In the genomic region with DNA sequence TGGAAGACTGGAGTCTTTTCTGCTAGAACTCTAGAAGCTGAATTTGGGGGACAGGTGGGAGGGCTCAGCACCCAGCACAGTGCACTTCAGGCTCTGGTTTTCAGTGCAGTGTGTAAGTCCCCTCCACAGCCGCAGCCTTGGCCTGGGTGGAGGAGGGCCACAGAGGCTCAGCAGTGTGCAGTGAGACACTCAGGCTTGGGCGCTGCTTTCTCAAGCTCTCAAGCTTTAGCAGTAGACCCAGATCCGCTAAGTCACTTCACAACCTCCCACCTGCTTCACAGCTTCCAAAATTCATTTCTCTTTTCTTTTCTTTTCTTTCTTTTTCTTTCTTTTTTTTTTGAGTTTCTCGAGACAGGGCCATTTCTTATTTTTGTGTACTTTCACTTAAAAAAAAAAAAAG, we compare ENCODE assay signal across 24 mouse cellular contexts. TPM values are rescaled to one million over a fixed set of nuclear protein-coding genes. Genes with fewer than 3 reads are reported as not detected.
DNase-seq lines count a peak whose midpoint lies in the region; ATAC-seq lines count a peak whose summit lies in the region.
"Had no signal": no experiment of that assay in that cellular context is flagged by ENCODE, and none has a peak within 500 bp of the region (broad histone marks: within the 10 kb centered on the region; RNA-seq: fewer than 3 reads in every experiment).

No protein-coding gene starts in this region.

- peaks cover 73% of the 10 kb centered on the region for H3K36me3 ChIP-seq in heart, embryonic 12.5 days
- peaks cover 48% of the 10 kb centered on the region for H3K36me3 ChIP-seq in heart, embryonic 16.5 days (ENCODE audit: control insufficient read depth, insufficient read depth)

- no peak for ATAC-seq in heart, embryonic 12.5 days (ENCODE audit: insufficient number of reproducible peaks, low FRiP score)
- ATAC-seq in heart, embryonic 16.5 days (replicated peaks; ENCODE audit: extremely low read depth, insufficient read depth, low FRiP score) = no peak
- ATAC-seq: forebrain, embryonic 15.5 days; hindbrain, postnatal 0 days had no signal

- DNase-seq in heart, postnatal 4 days = no peak
- no peak for DNase-seq in heart, adult 9 months (ENCODE audit: low spot score in 2 of 2)
- DNase-seq in right cerebral cortex, adult 18-20 months = peak; percentile 34
- no peak for DNase-seq in right cerebral cortex, postnatal 14 days
- DNase-seq in adrenal gland, postnatal 36 days = no peak
- DNase-seq: adrenal gland, adult 8-10 months; cerebellum, adult 11-12 months; cerebellum, adult 9-10 months; gastrocnemius, postnatal 14 days; kidney, adult 11 months had no signal

- H3K9ac ChIP-seq in heart, embryonic 12.5 days = peak overlapping the region; percentile 46
- 0 out of 2 replicates have a peak overlapping the region, but pooled peaks have one; percentile 3 for H3K9ac ChIP-seq in heart, embryonic 16.5 days (ENCODE audit: low read length)
- H3K9ac ChIP-seq: embryonic facial prominence, embryonic 12.5 days; forebrain, embryonic 15.5 days; hindbrain, embryonic 13.5 days had no signal

- no peak overlapping the region for H3K4me3 ChIP-seq in heart, embryonic 12.5 days
- H3K4me3 ChIP-seq in heart, embryonic 16.5 days (ENCODE audit: low read length) = no peak overlapping the region
- H3K4me3 ChIP-seq: embryonic facial prominence, embryonic 12.5 days; forebrain, embryonic 15.5 days; hindbrain, embryonic 13.5 days had no signal

- H3K9me3 ChIP-seq in heart, embryonic 12.5 days (replicated peaks) = no peaks in the 10 kb centered on the region
- no peaks in the 10 kb centered on the region for H3K9me3 ChIP-seq in heart, embryonic 16.5 days (replicated peaks; ENCODE audit: control insufficient read depth, low read length)
- H3K9me3 ChIP-seq: embryonic facial prominence, embryonic 12.5 days; forebrain, embryonic 15.5 days; G1E; hindbrain, embryonic 13.5 days had no signal

- H3K27me3 ChIP-seq in heart, embryonic 12.5 days (replicated peaks) = no peaks in the 10 kb centered on the region
- no peaks in the 10 kb centered on the region for H3K27me3 ChIP-seq in heart, embryonic 16.5 days (ENCODE audit: control insufficient read depth, insufficient read depth, low read length)
- H3K27me3 ChIP-seq: embryonic facial prominence, embryonic 12.5 days; forebrain, embryonic 15.5 days; hindbrain, embryonic 13.5 days had no signal

- 75% methylated on average over 4 of the region's 4 CpGs for WGBS in heart, embryonic 12.5 days
- WGBS in heart, embryonic 16.5 days = 69% methylated on average over 4 of the region's 4 CpGs

- H3K4me1 ChIP-seq in heart, embryonic 12.5 days (replicated peaks) = peaks cover 9% of the 10 kb centered on the region
- H3K4me1 ChIP-seq in heart, embryonic 16.5 days (ENCODE audit: control insufficient read depth, insufficient read depth, low read length) = peaks cover 10% of the 10 kb centered on the region; the same call in 1 of the 2 replicates
- H3K4me1 ChIP-seq: embryonic facial prominence, embryonic 12.5 days; forebrain, embryonic 15.5 days; hindbrain, embryonic 13.5 days had no signal

- H3K4me2 ChIP-seq in heart, embryonic 12.5 days = no peak overlapping the region
- peak overlapping the region; percentile 35; the same call in 1 of the 2 replicates for H3K4me2 ChIP-seq in heart, embryonic 16.5 days (ENCODE audit: low read depth, low read length)
- H3K4me2 ChIP-seq: embryonic facial prominence, embryonic 12.5 days; forebrain, embryonic 15.5 days; hindbrain, embryonic 13.5 days had no signal

- peak overlapping the region; percentile 49 for H3K27ac ChIP-seq in heart, embryonic 12.5 days (ENCODE audit: poor library complexity, severe bottlenecking)
- peak overlapping the region; percentile 71 for H3K27ac ChIP-seq in heart, embryonic 16.5 days (ENCODE audit: low read length)
- H3K27ac ChIP-seq: embryonic facial prominence, embryonic 12.5 days; forebrain, embryonic 15.5 days; hindbrain, embryonic 13.5 days; hindbrain, postnatal 0 days had no signal

RNA-seq across cellular contexts. Expression of gene Prkag1, which starts 10.4 kb away (rescaled TPM):
- 81.5 and 83.5 TPM in 2 replicates for polyA plus RNA-seq in heart, embryonic 12.5 days (2016; fragmentation: Nextera tagmentation; extraction: Ambion mirVana)
- 10 to 100 TPM; 88.9 to 89.3 TPM for total RNA-seq in heart, postnatal 4 days (2021)
- 111 and 112 TPM in 2 replicates for polyA plus RNA-seq in heart, embryonic 16.5 days (2015; fragmentation: Nextera tagmentation; extraction: Ambion mirVana)
- 10 to 100 TPM; 68.3 to 87.0 TPM for total RNA-seq in adrenal gland, postnatal 36 days (2021)

RNA-seq across cellular contexts. Expression of gene Ddn, which starts 11.6 kb away (rescaled TPM):
- 0.04 and 0.14 TPM in 2 replicates for polyA plus RNA-seq in heart, embryonic 12.5 days (2016; fragmentation: Nextera tagmentation; extraction: Ambion mirVana)
- 1 to 10 TPM in 1 of 2 experiments, under 1 TPM in 1; 0.93 to 1.2 TPM for total RNA-seq in heart, postnatal 4 days (2021)
- 0.32 and 0.35 TPM in 2 replicates for polyA plus RNA-seq in heart, embryonic 16.5 days (2015; fragmentation: Nextera tagmentation; extraction: Ambion mirVana)
- under 1 TPM; 0.10 to 0.30 TPM for total RNA-seq in adrenal gland, postnatal 36 days (2021)
- polyA plus RNA-seq: forebrain, embryonic 11.5 days; intestine, embryonic 14.5 days had no signal

RNA-seq across cellular contexts. Expression of gene Wnt1, which starts 31.3 kb away (rescaled TPM):
- polyA plus RNA-seq in heart, embryonic 12.5 days (2016; fragmentation: Nextera tagmentation; extraction: Ambion mirVana) = not detected in 2 replicates
- total RNA-seq in heart, postnatal 4 days (2021) = not detected
- not detected in 2 replicates for polyA plus RNA-seq in heart, embryonic 16.5 days (2015; fragmentation: Nextera tagmentation; extraction: Ambion mirVana)
- total RNA-seq in adrenal gland, postnatal 36 days (2021) = not detected
- total RNA-seq: adrenal gland, adult 8-10 months; adrenal gland, postnatal 4 days; G1E; gastrocnemius, adult 18-20 months; hematopoietic stem cell, adult 5-6 weeks had no signal
- polyA plus RNA-seq: G1E; gonadal fat pad, adult 2 months; intestine, embryonic 14.5 days; kidney, embryonic 14.5 days had no signal

RNA-seq across cellular contexts. Expression of gene Wnt10b, which starts 43.0 kb away (rescaled TPM):
- polyA plus RNA-seq in heart, embryonic 12.5 days (2016; fragmentation: Nextera tagmentation; extraction: Ambion mirVana) = not detected in 2 replicates
- under 1 TPM; 0.36 to 0.50 TPM for total RNA-seq in heart, postnatal 4 days (2021)
- 0.28 and 0.44 TPM in 2 replicates for polyA plus RNA-seq in heart, embryonic 16.5 days (2015; fragmentation: Nextera tagmentation; extraction: Ambion mirVana)
- total RNA-seq in adrenal gland, postnatal 36 days (2021) = 1 to 10 TPM; 1.1 to 1.3 TPM
- polyA plus RNA-seq: forebrain, embryonic 15.5 days; hindbrain, postnatal 0 days; kidney, embryonic 14.5 days had no signal

RNA-seq across cellular contexts. Expression of gene Kmt2d, which starts 50.1 kb away (rescaled TPM):
- polyA plus RNA-seq in heart, embryonic 12.5 days (2016; fragmentation: Nextera tagmentation; extraction: Ambion mirVana) = 9.2 and 10.3 TPM in 2 replicates
- 10 to 100 TPM; 65.6 to 67.2 TPM for total RNA-seq in heart, postnatal 4 days (2021)
- polyA plus RNA-seq in heart, embryonic 16.5 days (2015; fragmentation: Nextera tagmentation; extraction: Ambion mirVana) = 8.5 and 8.6 TPM in 2 replicates
- 10 to 100 TPM; 52.1 to 79.5 TPM for total RNA-seq in adrenal gland, postnatal 36 days (2021)
